Mouse (Mus musculus) liver, adult (tissue): ENCODE measurements around the gene Rps11.

Source experiments
- GATA4 ChIP-seq: IDR thresholded peaks from 2 replicates; pipeline ENCODE4 v1.6.1; 2014; ENCODE audit warnings: mild to moderate bottlenecking, low read length; ENCODE audit not compliant: insufficient replicate concordance

The Rps11 gene

DNA sequence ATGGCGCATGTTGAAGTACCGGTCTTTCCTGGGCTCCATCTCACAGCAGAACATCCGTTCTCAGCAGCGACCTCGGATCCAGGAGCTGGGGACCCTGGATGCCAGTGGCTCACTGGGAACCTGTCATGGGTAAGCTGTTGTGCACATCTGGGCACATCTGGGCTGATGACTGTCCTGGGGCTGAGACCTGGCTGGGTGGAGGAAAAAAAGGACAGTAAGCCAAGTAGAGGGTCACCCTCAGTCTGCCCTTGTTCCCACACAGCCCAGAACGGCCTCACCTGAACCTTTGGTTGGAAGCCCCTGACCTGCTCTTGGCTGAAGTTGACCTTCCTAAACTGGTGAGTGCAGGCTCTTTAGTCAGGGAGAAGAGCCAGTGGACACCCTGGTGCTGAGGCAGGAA lies 34.8 kb upstream of the Rps11 start:
- TF ChIP-seq GATA4: no peak

DNA sequence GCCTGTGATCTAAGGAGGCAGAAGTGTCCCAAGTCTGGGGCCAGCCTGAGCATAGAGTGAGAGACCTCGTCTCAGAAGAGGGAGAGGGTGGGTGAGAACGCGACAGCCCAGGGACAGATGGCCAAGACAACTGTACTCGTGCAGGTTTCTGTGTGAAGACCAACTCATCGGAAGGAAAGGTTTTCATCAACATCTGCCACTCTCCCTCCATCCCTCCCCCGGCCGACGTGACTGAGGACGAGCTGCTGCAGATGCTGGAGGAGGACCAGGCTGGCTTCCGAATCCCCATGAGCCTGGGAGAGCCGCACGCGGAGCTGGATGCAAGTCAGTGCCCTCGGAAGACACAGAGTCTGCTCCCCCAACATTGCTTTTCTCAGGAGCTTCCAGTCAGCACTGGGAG lies 33.2 kb upstream of the Rps11 start:
- TF ChIP-seq GATA4: no peak

DNA sequence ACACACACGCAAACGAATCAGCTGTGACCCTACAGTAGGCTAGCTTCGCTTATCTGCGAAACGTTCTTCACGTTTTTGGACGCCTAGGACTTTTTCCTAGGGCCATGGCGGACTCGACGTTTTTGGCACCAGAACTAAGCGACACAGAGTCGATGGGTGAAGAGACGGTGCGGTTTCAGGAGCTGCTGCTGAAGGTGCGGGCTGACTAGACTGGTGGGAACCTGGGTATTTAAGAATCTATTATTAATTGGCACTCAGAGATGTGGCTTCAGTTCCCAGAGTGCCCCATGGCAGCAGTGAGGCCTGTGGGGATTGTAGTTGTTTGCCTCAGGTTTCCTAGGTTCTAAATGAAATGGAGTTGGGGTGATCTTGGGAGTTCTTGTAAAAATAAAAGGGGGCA lies 32.0 kb upstream of the Rps11 start:
- no peak for TF ChIP-seq GATA4

DNA sequence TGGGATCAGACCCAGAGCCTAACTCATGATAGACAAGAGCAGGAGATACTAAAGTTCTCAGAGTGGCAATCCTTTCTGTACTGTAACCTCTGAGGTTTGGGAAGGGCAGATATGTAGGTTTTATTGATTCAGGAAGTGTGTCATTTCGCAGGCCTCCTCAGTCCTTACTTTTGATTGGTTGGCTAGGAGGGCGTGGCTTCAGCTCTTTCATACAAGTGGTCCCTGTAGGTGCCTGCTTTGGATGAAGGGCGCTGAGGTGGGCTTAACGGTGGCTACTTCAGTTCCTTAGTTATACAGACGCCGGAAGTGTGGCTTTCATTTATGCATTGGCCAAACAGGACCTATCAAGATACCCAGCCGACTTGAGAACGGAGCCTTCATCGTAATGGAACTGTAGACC lies 31.4 kb upstream of the Rps11 start:
- no peak for TF ChIP-seq GATA4

DNA sequence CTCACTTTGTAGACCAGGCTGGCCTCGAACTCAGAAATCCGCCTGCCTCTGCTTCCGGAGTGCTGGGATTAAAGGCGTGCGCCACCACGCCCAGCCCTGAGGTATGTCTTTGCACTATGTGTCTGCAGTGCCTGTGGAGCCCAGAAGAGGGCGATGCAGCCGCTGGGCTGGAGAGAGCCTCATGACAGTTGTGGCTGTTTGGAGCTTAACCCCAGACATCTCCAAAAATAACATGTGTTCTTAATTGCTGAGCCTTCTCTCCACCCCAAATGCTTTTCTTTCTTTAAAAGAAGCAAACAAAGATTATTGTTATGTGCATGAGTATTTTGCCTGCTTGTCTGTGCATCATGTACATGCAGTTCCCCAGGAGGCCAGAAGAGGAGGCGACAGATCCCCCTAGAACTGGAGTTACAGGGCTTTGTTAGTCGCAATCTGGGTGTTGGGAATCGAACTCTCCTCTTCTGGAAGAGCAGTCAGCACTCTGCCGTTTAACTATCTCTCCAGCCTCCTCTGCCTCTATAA lies 30.8 kb upstream of the Rps11 start:
- TF ChIP-seq GATA4: no peak

DNA sequence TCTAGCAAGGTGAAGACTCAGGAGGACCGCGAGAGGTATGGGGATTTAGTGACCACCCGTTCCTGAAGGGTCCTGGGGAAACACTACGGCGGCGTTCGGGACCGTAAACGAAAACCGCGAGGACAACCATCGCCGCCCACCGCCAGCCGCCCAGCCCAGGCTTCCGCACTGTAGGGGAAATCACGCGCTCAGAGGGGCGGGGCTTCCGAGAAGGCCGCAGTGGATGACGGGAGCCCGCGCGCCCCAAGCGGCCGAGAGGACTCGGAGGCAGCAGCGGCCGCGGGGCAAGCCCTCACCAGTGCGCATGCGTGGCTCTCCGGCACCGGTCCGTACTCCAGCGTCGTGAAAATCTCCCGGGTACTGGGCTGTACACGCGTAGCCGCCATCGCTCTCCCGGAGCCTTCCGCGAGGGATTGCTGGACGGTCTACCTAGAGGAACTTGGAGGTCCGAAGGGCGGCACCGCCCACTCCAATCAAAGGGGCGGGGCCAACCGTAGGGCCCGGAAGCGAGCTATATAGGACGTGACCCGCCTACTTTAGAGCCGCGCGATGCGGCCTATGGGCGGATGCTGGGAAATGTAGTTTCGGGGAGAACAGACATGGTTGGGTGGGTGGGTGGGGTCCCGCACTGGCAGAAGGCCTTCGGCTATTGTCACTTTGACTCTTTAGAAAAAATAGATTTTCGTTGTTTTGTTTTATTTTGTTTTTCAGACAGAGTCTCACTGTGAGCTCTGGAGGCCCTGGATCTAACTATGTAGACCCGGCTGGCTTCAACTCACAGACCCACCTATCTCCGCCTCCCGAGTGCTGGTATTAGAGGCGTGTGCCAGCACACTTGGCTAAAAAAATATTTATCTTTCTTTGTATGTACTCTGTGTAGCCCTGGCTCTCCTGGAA lies 30.1 kb upstream of the Rps11 start, which contains the start of the genes Pih1d1 and Aldh16a1:
TSS of gene Pih1d1 (plus strand) at position 208 of the 897 bp plus-strand sequence.
TSS of gene Aldh16a1 (minus strand) at position 489 of the 897 bp plus-strand sequence.
- TF ChIP-seq GATA4: no peak

DNA sequence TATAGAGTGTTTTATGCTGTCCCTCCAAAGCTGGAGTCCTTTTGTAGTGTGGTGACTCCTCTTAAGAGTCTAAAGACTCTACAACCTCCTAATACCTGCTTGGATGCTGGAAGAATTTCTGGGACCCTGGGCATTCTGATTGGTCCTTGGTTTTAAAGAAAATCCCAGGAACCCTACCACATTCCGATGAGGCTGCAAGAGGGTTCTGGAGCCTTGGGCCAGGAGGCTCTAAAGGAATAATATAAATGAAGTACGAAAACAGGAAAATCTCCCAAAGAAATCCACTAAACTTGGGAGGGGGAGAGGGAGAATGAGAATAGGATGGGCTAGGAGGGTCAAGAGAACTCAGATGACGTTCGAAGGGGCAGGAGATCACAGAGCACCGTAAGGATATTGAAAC lies 29.3 kb upstream of the Rps11 start:
- no peak for TF ChIP-seq GATA4

DNA sequence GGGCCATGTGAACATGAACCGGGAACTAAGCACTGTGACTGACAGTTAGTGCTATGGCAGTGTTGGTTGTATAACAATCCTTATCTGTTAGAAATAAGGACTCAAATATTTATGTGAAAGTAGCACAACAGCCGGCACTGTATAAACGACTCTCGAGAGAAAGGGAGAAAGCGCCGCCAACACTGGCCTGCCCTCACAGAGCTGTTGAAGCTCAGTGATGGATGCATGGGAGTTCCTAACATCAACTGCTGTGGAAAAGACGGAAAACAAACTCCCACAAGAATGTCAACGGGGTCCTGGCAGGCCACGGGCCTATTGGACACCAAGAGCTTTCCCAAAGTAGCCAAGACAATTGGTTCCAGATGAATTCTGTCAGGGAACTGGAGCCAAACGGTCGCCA lies 27.1 kb upstream of the Rps11 start:
- no peak for TF ChIP-seq GATA4

DNA sequence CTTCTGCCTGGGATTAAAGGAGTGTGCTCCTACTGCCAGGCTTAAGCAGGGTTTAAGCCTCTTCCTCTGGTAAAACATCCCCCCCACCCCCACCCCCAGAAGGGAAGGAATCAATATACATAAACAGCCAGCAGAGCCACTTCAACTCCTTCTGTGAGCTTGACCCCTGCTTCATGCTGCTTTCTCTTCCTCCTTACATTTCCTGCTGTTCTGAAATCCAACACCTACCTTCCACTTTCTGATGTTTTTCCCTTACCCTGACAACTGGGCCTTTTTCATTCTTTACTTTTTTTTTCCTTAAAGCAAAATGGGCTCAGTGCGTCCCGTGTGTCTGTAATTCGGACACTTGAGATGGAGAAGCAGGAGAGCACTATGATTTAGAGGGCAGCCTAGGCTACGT lies 26.1 kb upstream of the Rps11 start:
- TF ChIP-seq GATA4: no peak

DNA sequence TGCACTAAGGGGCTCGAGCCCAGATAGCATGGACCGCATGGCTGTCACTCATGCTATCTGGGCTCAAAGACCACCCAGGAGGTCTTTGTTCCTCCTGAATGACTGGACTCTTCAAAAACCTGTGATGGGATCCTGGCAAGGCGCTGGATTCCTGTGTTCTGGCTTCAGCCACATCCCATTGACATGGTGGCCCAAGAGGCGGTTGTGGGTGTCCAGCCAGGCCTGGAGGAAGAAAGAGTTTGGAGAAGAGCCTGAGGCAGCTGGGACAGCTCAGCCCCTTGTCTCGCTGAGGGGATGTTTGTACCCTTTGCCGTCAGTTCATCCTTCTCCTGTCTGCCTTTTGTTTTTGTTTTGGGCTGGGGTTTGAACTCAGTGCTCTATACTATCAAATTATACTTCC lies 25.3 kb upstream of the Rps11 start:
- no peak for TF ChIP-seq GATA4

DNA sequence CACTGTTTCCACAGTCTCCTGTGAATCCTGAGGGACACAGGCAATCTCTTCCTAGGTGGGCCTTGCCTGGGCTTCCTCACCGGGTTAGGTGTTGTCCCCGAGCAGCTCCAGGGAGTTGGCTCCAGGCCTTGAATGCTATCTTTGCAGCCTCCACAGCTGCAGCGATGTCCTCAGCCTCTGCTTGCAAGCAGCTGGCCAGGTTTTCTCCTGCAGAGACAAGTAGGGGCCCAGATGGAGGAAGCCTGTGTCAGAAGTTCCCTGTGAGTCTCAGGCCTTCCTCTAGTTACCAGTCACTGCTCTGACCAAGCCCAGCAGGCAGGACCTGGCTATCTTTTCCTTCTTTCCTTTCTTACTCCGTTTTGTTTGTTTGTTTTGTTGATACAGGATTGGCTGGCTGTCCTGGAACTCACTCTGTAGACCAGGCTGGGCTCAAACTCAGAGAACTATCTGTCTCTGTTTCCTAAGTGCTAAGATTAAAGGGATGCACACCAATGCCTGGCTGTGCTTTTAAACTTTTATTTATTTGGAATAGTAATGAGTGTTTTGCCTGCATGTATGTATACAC lies 24.4 kb upstream of the Rps11 start:
- no peak for TF ChIP-seq GATA4

DNA sequence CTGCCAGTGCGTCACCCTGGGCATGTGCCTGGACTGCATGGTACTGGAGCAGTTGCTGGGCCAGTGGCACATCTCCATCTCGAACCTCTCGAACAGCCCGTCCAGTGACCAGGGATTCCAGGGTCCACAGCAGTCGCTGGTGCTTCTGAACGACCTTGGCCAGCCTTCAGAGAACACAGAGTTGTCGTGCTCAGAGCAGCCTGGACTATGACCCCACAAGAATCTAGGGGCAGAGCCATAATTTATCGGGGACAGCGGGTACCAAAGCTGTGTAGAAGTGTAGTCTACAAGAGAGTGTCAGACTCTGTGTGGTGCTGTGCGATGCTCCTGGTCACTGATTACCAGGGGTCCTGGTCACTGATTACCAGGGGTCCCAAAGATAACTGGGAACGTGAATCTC lies 23.7 kb upstream of the Rps11 start:
- no peak for TF ChIP-seq GATA4

DNA sequence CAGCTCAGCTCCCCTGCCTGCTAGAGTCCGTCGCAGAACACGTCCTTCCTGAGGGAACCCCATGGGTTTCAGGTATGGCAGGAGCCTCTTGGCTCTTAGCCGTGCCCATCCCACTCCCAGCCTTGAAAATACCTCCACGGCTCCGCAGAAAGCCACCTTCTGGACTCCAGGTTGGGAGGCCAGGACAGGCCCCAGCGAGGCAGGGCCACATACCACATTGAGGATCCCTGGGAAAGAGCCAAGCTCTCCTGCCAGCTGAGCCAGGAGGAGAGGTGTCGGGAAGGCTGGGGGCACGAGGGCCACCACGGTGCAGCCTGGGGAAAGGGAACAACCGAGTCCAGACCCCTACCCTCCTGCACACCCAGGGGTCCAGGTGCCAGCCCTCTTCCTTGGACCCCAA lies 23.0 kb upstream of the Rps11 start:
- no peak for TF ChIP-seq GATA4

DNA sequence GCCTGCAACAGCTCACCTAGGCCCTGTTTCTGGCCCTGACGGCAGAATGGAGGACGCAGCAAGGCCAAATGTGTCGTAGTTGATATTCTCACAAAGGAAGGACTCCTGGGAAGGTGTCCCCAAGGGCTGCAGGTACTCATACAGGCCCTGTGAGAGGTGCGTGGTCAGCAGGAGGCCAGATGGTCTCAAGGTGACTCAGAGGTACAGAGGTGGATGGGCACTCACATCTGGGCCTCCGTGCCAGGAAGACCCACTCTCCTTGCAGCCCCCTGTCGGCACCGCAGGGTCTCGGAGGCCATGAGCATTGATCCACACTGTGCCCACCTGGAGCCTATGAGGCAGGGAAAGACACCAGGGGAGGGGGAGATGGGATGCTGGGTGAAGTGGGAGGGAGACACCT lies 21.2 kb upstream of the Rps11 start:
- no peak for TF ChIP-seq GATA4

DNA sequence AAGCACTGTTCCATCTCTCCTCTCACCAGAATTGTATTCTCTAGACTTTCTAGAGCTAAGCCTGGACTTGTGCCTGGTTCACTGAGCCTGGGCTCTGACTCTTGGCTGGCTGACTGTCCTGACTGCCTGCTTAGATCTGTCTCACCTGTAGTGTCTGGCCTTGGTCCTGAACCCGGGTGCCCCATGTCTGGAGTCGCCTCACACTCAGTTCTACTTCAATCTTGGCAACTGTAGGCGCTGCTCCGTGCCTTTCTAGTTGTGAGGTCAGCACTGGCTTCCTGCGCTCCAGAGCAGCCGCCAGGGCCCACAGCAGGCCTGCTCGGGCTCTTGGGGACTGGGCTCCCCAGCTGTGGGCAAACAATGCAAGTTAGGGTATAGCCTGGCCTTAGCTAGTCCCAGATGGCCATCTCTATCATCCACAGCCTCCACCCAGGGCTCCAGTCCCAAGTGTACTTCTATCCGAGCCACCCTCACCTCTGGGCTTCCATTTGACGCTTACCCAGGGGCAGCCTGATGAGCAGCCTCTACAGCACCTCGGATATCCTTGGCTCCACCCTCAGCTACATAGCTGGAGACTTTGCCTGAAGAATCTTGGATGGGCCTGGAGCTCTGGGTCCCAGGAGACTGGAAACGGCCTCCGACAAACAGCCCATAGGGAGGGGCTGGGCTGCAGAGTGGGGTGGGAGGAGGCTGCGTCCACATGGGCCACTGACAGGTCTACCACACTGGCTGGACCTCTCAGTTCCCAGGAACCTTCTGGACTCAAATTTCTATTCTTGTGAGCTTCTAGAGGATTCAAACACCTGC lies 20.3 kb upstream of the Rps11 start:
- no peak for TF ChIP-seq GATA4
